Mouse (Mus musculus): Measurements from ENCODE around the gene Pcolce. TPM values are rescaled to one million over a fixed set of nuclear protein-coding genes. Genes with fewer than 3 reads are reported as not detected.

The Pcolce gene
- polyA plus RNA-seq, 1 experiment = 0.22 TPM

GRCm38 (mm10) chr5:137600619-137601364 is 12.8 kb downstream of the Pcolce start, which contains the start of gene Mospd3:
Gene Mospd3 (minus strand): TSS chr5:137601058.
- Histone ChIP-seq H3K9me3 (ENCODE audit: control insufficient read depth, low read length) (peaks cover 3% of the 10 kb centered on the region; the same call in 1 of the 2 replicates), H3K4me1 (ENCODE audit: control insufficient read depth) (peaks cover 77% of the 10 kb centered on the region), H3K4me3 (replicated peaks) (peak within 1 kb of the TSS; percentile 69), H3K27me3 (ENCODE audit: control insufficient read depth) (no peaks in the 10 kb centered on the region), H3K36me3 (ENCODE audit: control insufficient read depth) (peaks cover 28% of the 10 kb centered on the region)
- TF ChIP-seq TAL1 (IDR thresholded peaks at IDR 0.05; ENCODE audit: low read length) = no peak
- no peak for TF ChIP-seq GATA1 (IDR thresholded peaks at IDR 0.05; ENCODE audit: low read length)

GRCm38 (mm10) chr5:137600281-137600618 is 13.3 kb downstream of the Pcolce start:
- Histone ChIP-seq H3K4me1 (ENCODE audit: control insufficient read depth) (peaks cover 74% of the 10 kb centered on the region), H3K36me3 (ENCODE audit: control insufficient read depth) (peaks cover 27% of the 10 kb centered on the region), H3K9me3 (ENCODE audit: control insufficient read depth, low read length) (peaks cover 3% of the 10 kb centered on the region; the same call in 1 of the 2 replicates), H3K4me3 (replicated peaks) (peak overlapping the region; percentile 69), H3K27me3 (ENCODE audit: control insufficient read depth) (no peaks in the 10 kb centered on the region)
- TF ChIP-seq TAL1 (IDR thresholded peaks at IDR 0.05; ENCODE audit: low read length) (no peak), GATA1 (IDR thresholded peaks at IDR 0.05; ENCODE audit: low read length) (no peak)

- Histone ChIP-seq H3K9me3 (ENCODE audit: control insufficient read depth, low read length) (peaks cover 3% of the 10 kb centered on the region; the same call in 1 of the 2 replicates), H3K36me3 (ENCODE audit: control insufficient read depth) (peaks cover 24% of the 10 kb centered on the region), H3K4me3 (replicated peaks) (peak overlapping the region; percentile 69), H3K27me3 (ENCODE audit: control insufficient read depth) (no peaks in the 10 kb centered on the region), H3K4me1 (ENCODE audit: control insufficient read depth) (peaks cover 68% of the 10 kb centered on the region)
- TF ChIP-seq GATA1 (IDR thresholded peaks at IDR 0.05; ENCODE audit: low read length) (no peak), TAL1 (IDR thresholded peaks at IDR 0.05; ENCODE audit: low read length) (no peak)
Observed at GRCm38 (mm10) chr5:137599600-137599999, 14.0 kb downstream of the Pcolce start.

GRCm38 (mm10) chr5:137598100-137598826 is 15.3 kb downstream of the Pcolce start:
- TF ChIP-seq TAL1 (IDR thresholded peaks at IDR 0.05; ENCODE audit: low read length) = no peak
- no peak for TF ChIP-seq GATA1 (IDR thresholded peaks at IDR 0.05; ENCODE audit: low read length)
- peaks cover 57% of the 10 kb centered on the region for H3K4me1 ChIP-seq (ENCODE audit: control insufficient read depth)
- no peaks in the 10 kb centered on the region for H3K27me3 ChIP-seq (ENCODE audit: control insufficient read depth)
- H3K36me3 ChIP-seq (ENCODE audit: control insufficient read depth) = peaks cover 24% of the 10 kb centered on the region
- H3K9me3 ChIP-seq (ENCODE audit: control insufficient read depth, low read length) = peaks cover 3% of the 10 kb centered on the region; the same call in 1 of the 2 replicates
- no peak overlapping the region for H3K4me3 ChIP-seq (replicated peaks)

- TF ChIP-seq TAL1 (IDR thresholded peaks at IDR 0.05; ENCODE audit: low read length) = no peak
- TF ChIP-seq GATA1 (IDR thresholded peaks at IDR 0.05; ENCODE audit: low read length) = no peak
- no peaks in the 10 kb centered on the region for H3K27me3 ChIP-seq (ENCODE audit: control insufficient read depth)
- peaks cover 24% of the 10 kb centered on the region for H3K36me3 ChIP-seq (ENCODE audit: control insufficient read depth)
- H3K4me3 ChIP-seq (replicated peaks) = no peak overlapping the region
- peaks cover 3% of the 10 kb centered on the region; the same call in 1 of the 2 replicates for H3K9me3 ChIP-seq (ENCODE audit: control insufficient read depth, low read length)
- H3K4me1 ChIP-seq (ENCODE audit: control insufficient read depth) = peaks cover 54% of the 10 kb centered on the region
Observed at GRCm38 (mm10) chr5:137597625-137598024, 16.0 kb downstream of the Pcolce start.

GRCm38 (mm10) chr5:137596601-137597261 is 16.9 kb downstream of the Pcolce start:
- H3K4me1 ChIP-seq (ENCODE audit: control insufficient read depth) = peaks cover 47% of the 10 kb centered on the region
- TF ChIP-seq TAL1 (IDR thresholded peaks at IDR 0.05; ENCODE audit: low read length) (no peak), GATA1 (IDR thresholded peaks at IDR 0.05; ENCODE audit: low read length) (no peak)

GRCm38 (mm10) chr5:137595921-137596320 is 17.7 kb downstream of the Pcolce start:
- Histone ChIP-seq H3K27me3 (ENCODE audit: control insufficient read depth) (no peaks in the 10 kb centered on the region), H3K4me1 (ENCODE audit: control insufficient read depth) (peaks cover 44% of the 10 kb centered on the region), H3K9me3 (ENCODE audit: control insufficient read depth, low read length) (peaks cover 3% of the 10 kb centered on the region; the same call in 1 of the 2 replicates), H3K4me3 (replicated peaks) (no peak overlapping the region), H3K36me3 (ENCODE audit: control insufficient read depth) (peaks cover 24% of the 10 kb centered on the region)
- no peak for TF ChIP-seq GATA1 (IDR thresholded peaks at IDR 0.05; ENCODE audit: low read length)
- TF ChIP-seq TAL1 (IDR thresholded peaks at IDR 0.05; ENCODE audit: low read length) = no peak

More at GRCm38 (mm10) chr5:137596601-137597261, 16.9 kb downstream of the Pcolce start:
- Histone ChIP-seq H3K36me3 (ENCODE audit: control insufficient read depth) (peaks cover 24% of the 10 kb centered on the region), H3K27me3 (ENCODE audit: control insufficient read depth) (no peaks in the 10 kb centered on the region), H3K9me3 (ENCODE audit: control insufficient read depth, low read length) (peaks cover 3% of the 10 kb centered on the region; the same call in 1 of the 2 replicates), H3K4me3 (replicated peaks) (peak overlapping the region; percentile 19)

GRCm38 (mm10) chr5:137590507-137590906 is 23.1 kb downstream of the Pcolce start:
- H3K9me3 ChIP-seq (ENCODE audit: control insufficient read depth, low read length) = peaks cover 14% of the 10 kb centered on the region
- peaks cover 26% of the 10 kb centered on the region for H3K36me3 ChIP-seq (ENCODE audit: control insufficient read depth)
- H3K27me3 ChIP-seq (ENCODE audit: control insufficient read depth) = no peaks in the 10 kb centered on the region
- no peak overlapping the region for H3K4me3 ChIP-seq (replicated peaks)
- H3K4me1 ChIP-seq (ENCODE audit: control insufficient read depth) = 0 out of 2 replicates have a peak, but pooled peaks cover 2% of the 10 kb centered on the region
- TF ChIP-seq GATA1 (IDR thresholded peaks at IDR 0.05; ENCODE audit: low read length) = no peak

Data from erythroblast, embryonic 14.5 days (primary cell).